Mouse (Mus musculus) hindbrain, embryonic 16.5 days (tissue): ENCODE measurements at regions not wholly inside any gene's neighbourhood (a gene's known extent, or its start where the extent isn't known, plus 50 kb on each side); places are given as distances from the start of the nearest gene placed in this dataset.
A peak's percentile ranks its signal among the peaks of the same experiment; 100 is the strongest.

Experiments
- ATAC-seq: fragments of 200-750 bp; cut with Nextera tagmentation; 2 replicates; pipeline ENCODE4 v1.8.0; 2017; ENCODE audit warnings: moderate TSS enrichment, moderate library complexity
- H3K27ac ChIP-seq: fragments of 300-500 bp; sonication (generic); 2 replicates; pipeline ENCODE4 v1.5.1; 2014; ENCODE audit warnings: low read depth, mild to moderate bottlenecking, control low read depth, low read length, moderate library complexity
- H3K27me3 ChIP-seq: fragments of 300-500 bp; sonication (generic); replicated peaks from 2 replicates; pipeline ENCODE4 v1.6.1; 2014; ENCODE audit warnings: low read length; ENCODE audit not compliant: control insufficient read depth, insufficient read depth
- H3K36me3 ChIP-seq: fragments of 300-500 bp; sonication (generic); 2 replicates; pipeline ENCODE4 v1.6.1; 2014; ENCODE audit warnings: mild to moderate bottlenecking, low read length, moderate library complexity, mixed read lengths; ENCODE audit not compliant: control insufficient read depth, insufficient read depth
- H3K4me1 ChIP-seq: fragments of 300-500 bp; sonication (generic); 2 replicates; pipeline ENCODE4 v1.6.1; 2014; ENCODE audit warnings: low read depth, low read length; ENCODE audit not compliant: control insufficient read depth, insufficient read depth
- H3K4me2 ChIP-seq: fragments of 300-500 bp; sonication (generic); 2 replicates; pipeline ENCODE4 v1.6.1; 2014; ENCODE audit warnings: mild to moderate bottlenecking, low read length, control low read depth, moderate library complexity
- H3K4me3 ChIP-seq: fragments of 300-500 bp; sonication (generic); 2 replicates; pipeline ENCODE4 v1.5.1; 2014; ENCODE audit warnings: mild to moderate bottlenecking, low read length, control low read depth, moderate library complexity
- H3K9ac ChIP-seq: fragments of 300-500 bp; sonication (generic); 2 replicates; pipeline ENCODE4 v1.6.1; 2014; ENCODE audit warnings: low read depth, mild to moderate bottlenecking, control low read depth, low read length, moderate library complexity
- H3K9me3 ChIP-seq: fragments of 300-500 bp; sonication (generic); 2 replicates; pipeline ENCODE4 v1.6.1; 2014; ENCODE audit warnings: mild to moderate bottlenecking, low read length, moderate library complexity; ENCODE audit not compliant: control insufficient read depth
- WGBS: fragments of 180-500 bp; shearing (Covaris S2); extraction: QIAGEN DNeasy Blood & Tissue Kit; methylation state at CpG from one replicate; pipeline ENCODE4 v1.1.7; 2014; 5-methylcytosine and 5-hydroxymethylcytosine counted together

DNA sequence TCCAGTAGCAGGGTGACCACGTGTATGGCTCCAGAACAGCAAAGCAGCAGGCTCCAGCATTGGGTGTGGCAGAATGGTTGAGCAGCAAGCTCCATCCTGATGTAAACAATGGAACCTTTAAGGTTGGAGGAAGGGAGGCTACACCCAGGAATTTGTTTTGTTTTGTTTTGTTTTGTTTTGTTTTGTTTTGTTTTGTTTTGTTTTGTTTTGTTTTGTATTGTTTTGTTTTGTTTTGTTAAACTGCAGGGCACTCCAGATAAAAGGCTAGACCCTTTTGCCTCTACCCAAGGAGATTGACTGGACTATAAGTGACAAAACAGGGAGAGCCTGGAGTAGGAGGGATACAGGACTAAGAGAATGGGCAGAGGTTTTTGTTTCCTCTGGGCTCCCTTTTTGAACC, 647.5 kb downstream of the Kcnj3 start:
- H3K4me2 ChIP-seq, result no peak overlapping the region
- H3K4me3 ChIP-seq, result no peak overlapping the region
- H3K27ac ChIP-seq, result no peak overlapping the region
- H3K4me1 ChIP-seq, result no peaks in the 10 kb centered on the region
- H3K9me3 ChIP-seq, result no peaks in the 10 kb centered on the region
- no peak for ATAC-seq
- H3K9ac ChIP-seq, result no peak overlapping the region
- no peaks in the 10 kb centered on the region for H3K36me3 ChIP-seq
- no peaks in the 10 kb centered on the region for H3K27me3 ChIP-seq
- 52% methylated on average over 1 of the region's 1 CpGs for WGBS

DNA sequence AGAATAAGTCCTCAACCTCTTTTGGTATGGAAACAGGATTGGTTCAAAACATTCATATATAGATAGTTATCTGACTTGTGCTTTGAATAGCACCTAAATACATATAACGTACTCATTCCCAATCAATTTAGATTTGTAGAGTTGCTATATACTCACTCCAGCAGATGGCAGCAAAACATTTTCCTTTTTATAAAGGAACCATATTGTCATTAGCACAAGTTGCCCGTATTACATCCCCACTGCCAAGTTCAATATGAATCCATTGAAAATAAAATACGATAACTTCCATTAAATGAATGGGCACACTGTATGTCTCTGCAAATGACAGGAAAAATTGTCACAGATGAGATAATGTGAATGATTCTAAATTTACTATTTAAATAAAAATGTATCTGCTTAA, 673.8 kb downstream of the Kcnj3 start:
- H3K4me2 ChIP-seq, result no peak overlapping the region
- H3K36me3 ChIP-seq, result no peaks in the 10 kb centered on the region
- no peak overlapping the region for H3K4me3 ChIP-seq
- WGBS, result 41% methylated on average over 3 of the region's 3 CpGs
- ATAC-seq, result 0 out of 2 replicates have a peak, but pooled peaks have one; percentile 40
- H3K27ac ChIP-seq, result no peak overlapping the region
- peaks cover 2% of the 10 kb centered on the region; the same call in 1 of the 2 replicates for H3K27me3 ChIP-seq
- no peaks in the 10 kb centered on the region for H3K9me3 ChIP-seq
- no peaks in the 10 kb centered on the region for H3K4me1 ChIP-seq
- no peak overlapping the region for H3K9ac ChIP-seq

DNA sequence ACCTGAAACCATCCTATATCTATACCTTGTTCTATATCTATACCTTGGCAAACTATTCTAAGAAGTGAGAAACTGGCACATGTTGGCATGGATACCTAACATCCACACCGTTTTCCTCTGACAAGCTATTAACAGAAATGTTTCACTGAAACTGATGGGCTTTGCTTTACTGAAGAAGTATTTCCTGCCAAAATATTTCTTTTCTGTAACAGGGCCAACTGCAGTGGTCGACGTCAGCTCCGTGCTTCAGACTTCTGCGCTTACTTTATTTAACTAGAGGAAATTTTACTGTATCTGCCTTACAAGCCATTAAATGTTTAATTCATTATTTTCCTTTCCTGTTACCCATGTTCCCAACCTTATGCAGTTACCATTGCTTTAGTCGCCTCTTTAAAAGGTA, 674.2 kb downstream of the Kcnj3 start:
- WGBS, result 60% methylated on average over 6 of the region's 6 CpGs

DNA sequence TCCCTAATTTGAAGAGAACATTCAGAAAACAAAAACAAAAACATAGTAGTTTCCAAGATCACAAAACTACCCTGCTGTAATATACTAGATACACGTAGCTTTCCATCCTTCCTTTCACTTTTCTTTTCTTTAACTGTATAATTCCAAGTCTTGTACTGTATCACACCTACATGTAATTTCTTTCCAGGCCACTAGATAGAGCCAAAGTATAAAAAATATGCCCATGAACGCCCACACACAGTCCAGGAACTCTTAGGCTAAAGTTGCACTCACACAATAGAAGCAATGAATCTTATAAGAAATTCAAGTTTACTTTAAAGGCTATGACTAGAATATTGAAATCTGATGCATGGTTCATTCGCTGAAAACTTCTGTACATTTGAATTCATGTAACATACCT, 678.7 kb downstream of the Kcnj3 start:
- Histone ChIP-seq H3K9me3 (no peaks in the 10 kb centered on the region), H3K27me3 (peaks cover 2% of the 10 kb centered on the region; the same call in 1 of the 2 replicates), H3K4me3 (no peak overlapping the region), H3K4me1 (no peaks in the 10 kb centered on the region; the same call in 1 of the 2 replicates), H3K27ac (no peak overlapping the region), H3K9ac (no peak overlapping the region), H3K36me3 (no peaks in the 10 kb centered on the region), H3K4me2 (no peak overlapping the region)
- 27% methylated on average over 3 of the region's 3 CpGs for WGBS
- peak; percentile 93 for ATAC-seq

More for the DNA sequence above, 674.2 kb downstream of the Kcnj3 start:
- H3K4me3 ChIP-seq, result no peak overlapping the region
- H3K4me2 ChIP-seq, result no peak overlapping the region
- H3K36me3 ChIP-seq, result no peaks in the 10 kb centered on the region
- no peak for ATAC-seq
- peaks cover 2% of the 10 kb centered on the region; the same call in 1 of the 2 replicates for H3K27me3 ChIP-seq
- no peaks in the 10 kb centered on the region for H3K4me1 ChIP-seq
- H3K9ac ChIP-seq, result no peak overlapping the region
- no peak overlapping the region for H3K27ac ChIP-seq
- H3K9me3 ChIP-seq, result no peaks in the 10 kb centered on the region

DNA sequence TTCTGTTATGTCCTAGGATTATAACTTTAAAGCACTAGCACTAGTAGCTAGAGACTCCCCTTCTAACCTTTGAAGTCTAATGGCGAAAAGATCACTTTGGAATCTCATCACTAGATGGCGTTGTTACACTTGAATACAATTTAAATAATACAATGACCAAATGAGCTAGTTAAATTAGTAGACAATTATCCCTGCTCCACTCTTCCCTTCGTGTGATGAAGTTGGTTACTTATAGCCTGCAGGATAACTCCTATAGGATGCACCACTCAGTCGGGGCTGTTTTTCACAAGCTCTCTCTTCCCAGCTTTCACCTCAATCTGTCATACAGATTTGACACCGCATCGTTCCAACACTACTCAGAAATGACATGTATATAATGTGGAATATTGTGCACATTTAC, 683.6 kb downstream of the Kcnj3 start:
- ATAC-seq, result peak; percentile 69
- Histone ChIP-seq H3K36me3 (no peaks in the 10 kb centered on the region), H3K9ac (no peak overlapping the region), H3K4me2 (peak overlapping the region; percentile 39), H3K9me3 (no peaks in the 10 kb centered on the region), H3K4me1 (no peaks in the 10 kb centered on the region; the same call in 1 of the 2 replicates), H3K27ac (no peak overlapping the region), H3K4me3 (no peak overlapping the region), H3K27me3 (no peaks in the 10 kb centered on the region)
- WGBS, result 20% methylated on average over 6 of the region's 6 CpGs

DNA sequence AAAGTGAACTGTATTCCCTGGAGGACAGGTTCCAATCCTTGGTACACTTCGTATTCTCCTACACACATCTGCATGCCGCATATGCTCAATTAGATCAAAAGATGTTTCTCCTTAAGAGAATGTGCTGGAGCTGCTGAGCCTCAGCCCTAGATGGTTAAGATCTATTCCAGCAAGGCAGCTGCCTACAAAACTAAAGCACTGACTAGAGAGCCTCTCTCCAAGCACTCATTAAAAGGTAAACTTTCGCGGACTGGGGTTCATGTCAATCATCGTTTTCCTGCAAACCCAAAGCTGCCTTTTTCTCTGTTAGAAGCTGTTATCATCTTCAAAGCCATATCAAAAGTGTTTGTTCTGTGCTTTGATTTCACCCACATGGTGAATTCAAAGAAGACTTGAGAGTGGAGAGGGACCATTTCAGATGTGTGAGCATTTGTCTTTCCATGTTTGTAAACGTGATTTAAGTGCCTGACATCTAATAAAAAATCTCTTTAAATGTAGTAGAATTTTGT, 711.4 kb downstream of the Kcnj3 start:
- ATAC-seq, result no peak
- Histone ChIP-seq H3K9ac (no peak overlapping the region), H3K9me3 (no peaks in the 10 kb centered on the region), H3K4me3 (no peak overlapping the region), H3K4me1 (no peaks in the 10 kb centered on the region), H3K27ac (no peak overlapping the region), H3K36me3 (no peaks in the 10 kb centered on the region), H3K27me3 (no peaks in the 10 kb centered on the region), H3K4me2 (no peak overlapping the region)
- 71% methylated on average over 6 of the region's 6 CpGs for whole genome bisulfite sequencing

DNA sequence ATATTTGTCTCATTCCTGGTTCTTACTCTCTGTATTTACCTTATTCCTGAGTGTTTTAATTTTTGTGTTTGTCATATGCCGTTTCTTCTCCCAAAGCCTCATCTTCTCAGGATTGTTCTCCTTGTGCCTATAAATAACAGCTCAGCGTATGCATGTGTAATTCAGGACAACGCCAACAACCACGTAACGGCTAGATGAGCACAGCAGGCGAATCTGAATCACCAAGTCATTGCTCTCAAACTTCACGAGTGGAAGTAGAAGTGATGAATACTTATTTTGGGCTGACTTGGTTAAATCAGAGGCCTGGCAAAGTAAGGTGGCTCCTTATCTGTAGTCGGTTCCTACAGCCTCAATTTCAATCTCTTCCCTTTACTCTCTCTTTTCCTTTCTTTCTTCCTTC, 760.7 kb downstream of the Kcnj3 start:
- Histone ChIP-seq H3K9ac (no peak overlapping the region), H3K4me3 (no peak overlapping the region), H3K4me1 (no peaks in the 10 kb centered on the region), H3K9me3 (no peaks in the 10 kb centered on the region), H3K4me2 (no peak overlapping the region), H3K27me3 (no peaks in the 10 kb centered on the region), H3K27ac (no peak overlapping the region), H3K36me3 (no peaks in the 10 kb centered on the region)
- ATAC-seq, result no peak
- WGBS, result 73% methylated on average over 8 of the region's 8 CpGs

DNA sequence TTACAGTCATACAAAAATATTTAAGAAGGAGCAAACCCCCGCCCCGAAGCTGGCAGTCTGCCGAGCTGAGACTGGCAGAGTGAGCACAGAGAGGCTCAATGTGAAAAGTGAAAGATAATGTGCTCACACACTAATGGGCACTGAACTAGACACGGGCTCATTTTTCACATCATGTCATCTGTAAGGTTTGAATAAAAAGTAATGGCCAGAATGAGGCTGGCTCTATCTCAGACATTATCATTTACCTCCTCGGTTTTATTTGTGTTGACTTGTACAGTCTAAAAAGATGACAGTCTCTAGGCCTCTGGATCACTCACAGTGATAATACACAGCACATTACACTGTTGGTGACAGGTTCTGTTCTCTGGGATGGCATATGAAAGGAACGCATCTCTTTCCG, 791.7 kb downstream of the Kcnj3 start:
- peak; percentile 61 for ATAC-seq
- 58% methylated on average over 7 of the region's 7 CpGs for WGBS

DNA sequence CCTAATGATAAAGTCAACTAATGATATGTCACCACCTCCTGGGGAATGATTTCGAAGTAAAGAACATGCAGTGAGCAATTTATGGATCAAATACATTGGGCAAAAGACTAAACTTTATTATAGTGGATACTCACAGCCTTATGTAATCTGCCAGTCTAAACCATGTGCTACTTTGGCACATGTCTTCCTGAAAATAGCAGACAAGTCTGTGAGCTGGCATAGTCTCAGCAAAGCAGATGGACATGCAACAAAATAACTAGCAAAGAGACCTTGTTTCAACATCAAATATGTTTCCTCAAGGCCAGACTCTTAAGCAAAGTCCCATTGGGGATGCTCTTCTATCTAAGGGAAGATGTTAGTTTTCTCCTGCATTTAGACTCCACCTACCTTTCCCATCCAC, 797.3 kb downstream of the Kcnj3 start:
- Histone ChIP-seq H3K27ac (no peak overlapping the region), H3K4me1 (no peaks in the 10 kb centered on the region), H3K4me2 (no peak overlapping the region), H3K36me3 (no peaks in the 10 kb centered on the region), H3K27me3 (no peaks in the 10 kb centered on the region), H3K4me3 (no peak overlapping the region), H3K9ac (no peak overlapping the region), H3K9me3 (no peaks in the 10 kb centered on the region)
- WGBS, result 63% methylated on average over 1 of the region's 1 CpGs
- ATAC-seq, result no peak

More for the DNA sequence above, 791.7 kb downstream of the Kcnj3 start:
- no peaks in the 10 kb centered on the region for H3K36me3 ChIP-seq
- no peak overlapping the region for H3K9ac ChIP-seq
- H3K4me3 ChIP-seq, result no peak overlapping the region
- H3K4me1 ChIP-seq, result no peaks in the 10 kb centered on the region
- no peak overlapping the region for H3K4me2 ChIP-seq
- no peaks in the 10 kb centered on the region for H3K9me3 ChIP-seq
- no peak overlapping the region for H3K27ac ChIP-seq
- H3K27me3 ChIP-seq, result no peaks in the 10 kb centered on the region
